Mouse (Mus musculus): ENCODE measurements at regions not wholly inside any gene's neighbourhood (a gene's known extent, or its start where the extent isn't known, plus 50 kb on each side); places are given as distances from the start of the nearest gene placed in this dataset.

DNA sequence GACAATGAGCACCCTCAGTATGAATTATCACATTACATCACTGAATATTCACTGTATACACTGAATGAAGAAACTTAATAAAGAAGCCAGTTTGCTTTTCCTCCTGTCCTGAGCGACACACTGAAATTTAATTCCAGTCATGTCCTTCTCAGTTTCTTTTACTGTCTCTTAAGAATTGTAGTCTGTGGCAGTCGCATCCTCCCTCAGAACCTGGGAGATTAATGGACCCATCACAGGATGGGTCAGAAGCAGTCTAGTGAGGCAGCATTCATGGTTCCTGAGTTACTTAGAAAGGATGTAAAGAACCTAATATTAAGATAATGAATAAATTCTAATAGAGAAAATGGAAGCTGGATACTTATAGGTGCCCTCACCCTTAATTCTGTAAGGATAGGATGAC lies 349.5 kb downstream of the Tmem135 start:
- ATAC-seq (ENCODE audit: low FRiP score, low TSS enrichment) (no peak), DNase-seq (ENCODE audit: low spot score) (no peak)
- 70% methylated on average over 2 of the region's 2 CpGs for WGBS
- Histone ChIP-seq H3K4me1 (replicated peaks; ENCODE audit: control insufficient read depth, insufficient read depth) (no peaks in the 10 kb centered on the region), H3K9ac (ENCODE audit: low read length) (no peak overlapping the region), H3K4me3 (ENCODE audit: low read depth, low read length) (no peak overlapping the region), H3K36me3 (ENCODE audit: control insufficient read depth, insufficient read depth, low read length) (no peaks in the 10 kb centered on the region), H3K4me2 (replicated peaks; ENCODE audit: low read depth) (no peak overlapping the region), H3K9me3 (ENCODE audit: control insufficient read depth, low read length) (no peaks in the 10 kb centered on the region), H3K27ac (replicated peaks) (no peak overlapping the region), H3K27me3 (ENCODE audit: control insufficient read depth, insufficient read depth, low read length) (no peaks in the 10 kb centered on the region)
- TF ChIP-seq EP300 (optimal IDR thresholded peaks at IDR 0.05) (no peak), CTCF (IDR thresholded peaks at IDR 0.05; ENCODE audit: low read depth) (no peak)

DNA sequence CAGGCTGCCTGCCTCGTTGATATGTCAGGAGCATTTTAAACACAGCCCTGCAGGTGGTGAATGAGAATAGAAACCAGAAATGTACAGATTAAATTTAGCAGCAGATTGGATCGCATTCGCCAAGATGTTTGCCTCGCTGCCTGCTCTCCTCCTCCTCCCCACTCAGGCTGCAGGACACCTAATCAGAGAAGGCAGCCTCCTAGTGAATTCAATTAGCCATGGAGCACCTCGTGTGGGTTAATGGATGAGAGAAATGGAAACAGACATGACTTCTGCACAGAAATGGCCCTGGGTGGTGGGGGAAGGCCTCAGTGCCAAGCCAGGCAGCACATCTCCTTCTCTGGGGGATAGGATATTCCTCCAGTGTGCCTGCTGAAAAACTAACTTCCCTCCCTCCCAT lies 352.8 kb downstream of the Tmem135 start:
- no peaks in the 10 kb centered on the region for H3K9me3 ChIP-seq (ENCODE audit: control insufficient read depth, low read length)
- 70% methylated on average over 5 of the region's 5 CpGs for WGBS
- no peaks in the 10 kb centered on the region for H3K27me3 ChIP-seq (ENCODE audit: control insufficient read depth, insufficient read depth, low read length)
- no peaks in the 10 kb centered on the region for H3K36me3 ChIP-seq (ENCODE audit: control insufficient read depth, insufficient read depth, low read length)
- DNase-seq (ENCODE audit: low spot score) (no peak), ATAC-seq (ENCODE audit: low FRiP score, low TSS enrichment) (no peak)
- H3K9ac ChIP-seq (ENCODE audit: low read length), result no peak overlapping the region
- no peak overlapping the region for H3K4me2 ChIP-seq (replicated peaks; ENCODE audit: low read depth)
- no peaks in the 10 kb centered on the region for H3K4me1 ChIP-seq (replicated peaks; ENCODE audit: control insufficient read depth, insufficient read depth)
- TF ChIP-seq EP300 (optimal IDR thresholded peaks at IDR 0.05) (no peak), CTCF (IDR thresholded peaks at IDR 0.05; ENCODE audit: low read depth) (no peak)
- H3K4me3 ChIP-seq (ENCODE audit: low read depth, low read length), result no peak overlapping the region
- no peak overlapping the region for H3K27ac ChIP-seq (replicated peaks)

DNA sequence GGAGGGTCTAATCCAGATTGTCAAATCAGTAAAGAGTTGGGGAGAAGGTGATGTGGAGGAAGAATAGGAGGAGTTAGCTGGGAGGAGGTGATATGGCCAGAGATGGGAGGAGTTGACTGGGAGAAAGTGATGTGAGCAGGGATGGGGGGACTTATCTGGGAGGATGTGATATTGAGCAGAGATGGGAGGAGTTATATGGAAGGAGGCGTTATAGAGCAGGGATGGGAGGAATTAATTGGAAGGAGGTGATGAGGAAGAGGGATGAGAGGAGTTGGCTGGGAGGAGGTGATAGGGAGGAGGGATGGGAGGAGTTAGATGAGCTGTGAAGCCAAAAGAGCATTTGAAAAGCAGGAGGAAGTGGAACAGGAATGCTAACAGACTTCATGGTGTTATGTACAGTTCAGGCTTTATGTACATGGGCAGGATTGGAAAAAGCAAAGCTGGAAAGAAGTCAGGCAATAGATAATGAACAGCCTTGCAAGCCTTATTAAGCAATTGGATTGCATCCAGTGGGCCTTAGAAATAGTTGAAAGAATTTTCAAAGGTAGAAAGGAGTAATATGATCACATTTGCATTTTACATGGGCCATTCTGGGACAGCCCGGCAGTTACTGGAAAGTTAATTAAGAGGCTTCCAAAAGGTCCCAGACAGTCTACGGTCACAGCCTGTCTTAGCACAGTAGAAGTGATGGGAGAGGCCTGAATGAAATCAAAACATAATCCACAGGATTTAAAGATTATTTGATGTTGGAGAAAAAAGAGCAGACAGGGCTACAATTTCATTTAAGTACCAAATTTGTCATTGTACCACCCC lies 357.4 kb downstream of the Tmem135 start:
- TF ChIP-seq EP300 (optimal IDR thresholded peaks at IDR 0.05) (no peak), CTCF (IDR thresholded peaks at IDR 0.05; ENCODE audit: low read depth) (no peak)
- H3K4me3 ChIP-seq (ENCODE audit: low read depth, low read length), result no peak overlapping the region

DNA sequence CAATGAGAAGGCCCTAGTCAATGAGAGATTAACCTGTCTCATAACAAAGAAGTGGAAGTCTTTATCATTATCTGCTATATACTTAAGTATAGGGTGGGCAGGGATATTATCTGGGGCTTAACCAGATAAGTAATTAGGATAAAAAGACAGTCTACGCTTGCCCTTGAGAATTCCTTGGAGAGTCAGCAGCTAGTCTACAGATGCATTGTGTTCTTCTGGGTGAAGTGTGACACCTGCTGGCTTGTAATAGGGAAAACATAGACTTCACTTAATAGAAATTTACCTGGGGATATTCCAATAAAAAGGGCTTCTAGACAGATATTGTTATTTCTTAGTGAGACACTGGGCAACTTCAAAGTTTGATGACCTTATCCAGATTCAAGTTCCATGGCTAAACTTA lies 361.0 kb downstream of the Tmem135 start:
- no peak for DNase-seq (ENCODE audit: low spot score)
- no peak overlapping the region for H3K27ac ChIP-seq (replicated peaks)
- no peaks in the 10 kb centered on the region for H3K36me3 ChIP-seq (ENCODE audit: control insufficient read depth, insufficient read depth, low read length)
- 45% methylated on average over 1 of the region's 1 CpGs for WGBS
- H3K4me2 ChIP-seq (replicated peaks; ENCODE audit: low read depth), result no peak overlapping the region
- no peak overlapping the region for H3K4me3 ChIP-seq (ENCODE audit: low read depth, low read length)
- H3K27me3 ChIP-seq (ENCODE audit: control insufficient read depth, insufficient read depth, low read length), result no peaks in the 10 kb centered on the region
- no peak overlapping the region for H3K9ac ChIP-seq (ENCODE audit: low read length)
- no peaks in the 10 kb centered on the region for H3K9me3 ChIP-seq (ENCODE audit: control insufficient read depth, low read length)
- ATAC-seq (ENCODE audit: low FRiP score, low TSS enrichment), result no peak
- TF ChIP-seq EP300 (optimal IDR thresholded peaks at IDR 0.05) (no peak), CTCF (IDR thresholded peaks at IDR 0.05; ENCODE audit: low read depth) (peak; percentile 64)
- H3K4me1 ChIP-seq (replicated peaks; ENCODE audit: control insufficient read depth, insufficient read depth), result no peaks in the 10 kb centered on the region

More for the DNA sequence above, 357.4 kb downstream of the Tmem135 start:
- 73% methylated on average over 3 of the region's 3 CpGs for WGBS
- Histone ChIP-seq H3K9ac (ENCODE audit: low read length) (no peak overlapping the region), H3K36me3 (ENCODE audit: control insufficient read depth, insufficient read depth, low read length) (no peaks in the 10 kb centered on the region), H3K9me3 (ENCODE audit: control insufficient read depth, low read length) (no peaks in the 10 kb centered on the region), H3K27me3 (ENCODE audit: control insufficient read depth, insufficient read depth, low read length) (no peaks in the 10 kb centered on the region), H3K4me1 (replicated peaks; ENCODE audit: control insufficient read depth, insufficient read depth) (no peaks in the 10 kb centered on the region), H3K4me2 (replicated peaks; ENCODE audit: low read depth) (no peak overlapping the region), H3K27ac (replicated peaks) (no peak overlapping the region)
- no peak for ATAC-seq (ENCODE audit: low FRiP score, low TSS enrichment)
- DNase-seq (ENCODE audit: low spot score), result no peak

DNA sequence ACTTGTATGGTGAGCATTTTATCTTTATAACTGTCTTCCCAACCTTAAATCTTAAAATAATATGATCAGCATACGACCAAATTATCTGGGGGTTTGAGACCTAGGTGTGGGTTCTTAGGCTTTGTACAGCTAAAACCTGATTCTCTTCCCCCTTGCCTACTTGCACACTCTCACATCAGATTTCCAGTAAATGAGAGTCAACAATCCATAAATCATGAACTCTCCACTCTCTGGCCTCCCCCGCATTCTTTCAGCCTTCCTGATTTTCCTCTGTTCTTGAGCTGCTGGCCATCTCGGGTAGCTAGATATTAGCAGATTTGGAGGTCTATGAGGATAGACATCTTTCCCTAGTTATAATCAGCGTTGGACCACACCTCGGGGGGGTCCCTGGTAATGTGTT lies 362.7 kb downstream of the Tmem135 start:
- TF ChIP-seq EP300 (optimal IDR thresholded peaks at IDR 0.05) (no peak), CTCF (IDR thresholded peaks at IDR 0.05; ENCODE audit: low read depth) (no peak)
- H3K4me1 ChIP-seq (replicated peaks; ENCODE audit: control insufficient read depth, insufficient read depth), result no peaks in the 10 kb centered on the region
- no peak overlapping the region for H3K27ac ChIP-seq (replicated peaks)
- no peak for DNase-seq (ENCODE audit: low spot score)
- H3K9me3 ChIP-seq (ENCODE audit: control insufficient read depth, low read length), result no peaks in the 10 kb centered on the region
- H3K4me3 ChIP-seq (ENCODE audit: low read depth, low read length), result no peak overlapping the region
- H3K9ac ChIP-seq (ENCODE audit: low read length), result no peak overlapping the region
- WGBS, result 67% methylated on average over 5 of the region's 5 CpGs
- no peak for ATAC-seq (ENCODE audit: low FRiP score, low TSS enrichment)
- no peaks in the 10 kb centered on the region for H3K36me3 ChIP-seq (ENCODE audit: control insufficient read depth, insufficient read depth, low read length)
- no peak overlapping the region for H3K4me2 ChIP-seq (replicated peaks; ENCODE audit: low read depth)
- H3K27me3 ChIP-seq (ENCODE audit: control insufficient read depth, insufficient read depth, low read length), result no peaks in the 10 kb centered on the region

DNA sequence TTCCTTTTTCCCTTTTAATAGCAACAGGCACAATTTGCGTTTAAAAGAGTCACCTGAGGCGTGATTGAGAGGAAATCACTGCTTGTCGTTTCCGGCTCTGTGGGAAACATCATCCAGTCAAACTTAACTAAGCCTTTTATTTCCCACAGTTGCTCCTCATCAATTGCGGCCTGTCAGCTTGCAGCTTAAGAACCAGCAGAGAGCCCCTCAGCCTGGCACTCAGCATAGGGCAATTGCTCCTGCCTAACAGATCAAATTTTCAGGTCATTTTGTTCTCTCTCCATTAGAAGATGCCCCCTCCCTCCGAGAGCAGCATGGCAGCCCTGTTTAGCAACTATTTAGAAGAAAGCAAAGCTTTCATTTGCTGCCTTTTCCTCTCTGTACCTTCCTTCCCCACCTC lies 363.9 kb downstream of the Tmem135 start:
- ATAC-seq (ENCODE audit: low FRiP score, low TSS enrichment) (no peak), DNase-seq (ENCODE audit: low spot score) (no peak)
- Histone ChIP-seq H3K4me2 (replicated peaks; ENCODE audit: low read depth) (no peak overlapping the region), H3K27me3 (ENCODE audit: control insufficient read depth, insufficient read depth, low read length) (no peaks in the 10 kb centered on the region), H3K4me1 (replicated peaks; ENCODE audit: control insufficient read depth, insufficient read depth) (no peaks in the 10 kb centered on the region), H3K4me3 (ENCODE audit: low read depth, low read length) (no peak overlapping the region), H3K9me3 (ENCODE audit: control insufficient read depth, low read length) (no peaks in the 10 kb centered on the region), H3K9ac (ENCODE audit: low read length) (no peak overlapping the region), H3K36me3 (ENCODE audit: control insufficient read depth, insufficient read depth, low read length) (no peaks in the 10 kb centered on the region), H3K27ac (replicated peaks) (no peak overlapping the region)
- no peak for TF ChIP-seq EP300 (optimal IDR thresholded peaks at IDR 0.05)
- TF ChIP-seq CTCF (IDR thresholded peaks at IDR 0.05; ENCODE audit: low read depth), result no peak
- 41% methylated on average over 6 of the region's 6 CpGs for WGBS

All from stomach, postnatal 0 days (tissue).